Mouse (Mus musculus) limb, embryonic 14.5 days (tissue): ENCODE measurements around the gene Olfr56. TPM values are rescaled to one million over a fixed set of nuclear protein-coding genes. Genes with fewer than 3 reads are reported as not detected.
"Not testable (repeated sequence)": the region's sequence is repeated elsewhere in the genome, so short reads cannot be mapped to it uniquely, and the experiment has no call there.

Experiments
- ATAC-seq: fragments of 200-750 bp; cut with Nextera tagmentation; 2 replicates; pipeline ENCODE4 v1.8.0; 2017; ENCODE audit warnings: low read depth, moderate number of reproducible peaks, moderate TSS enrichment; ENCODE audit not compliant: low FRiP score
- DNase-seq: peaks from one replicate; pipeline ENCODE4 v3.0.0-alpha.2; 2015; ENCODE audit warnings: low spot score
- H3K27ac ChIP-seq: fragments of 300-500 bp; sonication (generic); replicated peaks from 2 replicates; pipeline ENCODE4 v1.5.1; 2014; ENCODE audit warnings: low read depth, mild to moderate bottlenecking, low read length, moderate library complexity, mixed read lengths
- H3K27me3 ChIP-seq: fragments of 300-500 bp; sonication (generic); 2 replicates; pipeline ENCODE4 v1.6.1; 2014; ENCODE audit warnings: low read length, mixed read lengths; ENCODE audit not compliant: control insufficient read depth, insufficient read depth
- H3K36me3 ChIP-seq: fragments of 300-500 bp; sonication (generic); 2 replicates; pipeline ENCODE4 v1.6.1; 2014; ENCODE audit warnings: mild to moderate bottlenecking, low read length, moderate library complexity, mixed read lengths; ENCODE audit not compliant: control insufficient read depth, insufficient read depth
- H3K4me1 ChIP-seq: fragments of 300-500 bp; sonication (generic); 2 replicates; pipeline ENCODE4 v1.6.1; 2014; ENCODE audit warnings: antibody characterized with exemption, low read length, mixed read lengths; ENCODE audit not compliant: control insufficient read depth, insufficient read depth
- H3K4me2 ChIP-seq: fragments of 300-500 bp; sonication (generic); replicated peaks from 2 replicates; pipeline ENCODE4 v1.6.1; 2014; ENCODE audit warnings: low read depth, mild to moderate bottlenecking, low read length, moderate library complexity; ENCODE audit not compliant: severe bottlenecking
- H3K4me3 ChIP-seq: fragments of 300-500 bp; sonication (generic); replicated peaks from 2 replicates; pipeline ENCODE4 v1.5.1; 2014; ENCODE audit warnings: low read length
- H3K9ac ChIP-seq: fragments of 300-500 bp; sonication (generic); 2 replicates; pipeline ENCODE4 v1.6.1; 2014; ENCODE audit warnings: mild to moderate bottlenecking, low read depth, low read length, moderate library complexity; ENCODE audit not compliant: severe bottlenecking
- H3K9me3 ChIP-seq: fragments of 300-500 bp; sonication (generic); 2 replicates; pipeline ENCODE4 v1.6.1; 2016; ENCODE audit warnings: low read length; ENCODE audit not compliant: control insufficient read depth
- POLR2A ChIP-seq: fragments of 200-500 bp; IDR thresholded peaks from 2 replicates; pipeline ENCODE4 v1.8.0; 2012; ENCODE audit warnings: inconsistent platforms, mild to moderate bottlenecking, moderate library complexity, borderline replicate concordance; ENCODE audit not compliant: insufficient read depth, insufficient read length; ENCODE audit errors: extremely low read depth
- WGBS: fragments of 180-500 bp; shearing (Covaris S2); extraction: QIAGEN DNeasy Blood & Tissue Kit; methylation state at CpG from one replicate; pipeline ENCODE4 v1.1.7; 2014; 5-methylcytosine and 5-hydroxymethylcytosine counted together
- polyA plus RNA-seq, 2 experiments: library from polyadenylated mRNA; depleted of rRNA in 1 of 2; stranded (reverse) in 1 of 2; unstranded in 1 of 2; fragments of >200 nt; fragmentation: Nextera tagmentation in 1 of 2; extraction: Ambion mirVana in 1 of 2; gene quantifications; 2 replicates each; pipeline versions ENCODE4 v1.2.1 to v1.2.3; 2012 to 2014

Olfr56 gene
- polyA plus RNA-seq, 2 experiments: 0.06 TPM; not detected in 1

GRCm38 (mm10) chr11:49063713-49064469 is 85.2 kb downstream of the Olfr56 start, which contains the start of gene Tgtp2:
Gene Tgtp2 (minus strand): TSS chr11:49064206.
- H3K27ac ChIP-seq, H3K4me1 ChIP-seq, H3K9ac ChIP-seq, H3K36me3 ChIP-seq, H3K4me3 ChIP-seq, ATAC-seq, H3K4me2 ChIP-seq, H3K9me3 ChIP-seq, DNase-seq, H3K27me3 ChIP-seq: not testable (repeated sequence)
- 79% methylated on average over 5 of the region's 5 CpGs for WGBS

GRCm38 (mm10) chr11:49068358-49068757 is 89.7 kb downstream of the Olfr56 start:
- Histone ChIP-seq H3K9ac (no peak overlapping the region), H3K36me3 (no peaks in the 10 kb centered on the region), H3K4me1 (no peaks in the 10 kb centered on the region), H3K27me3 (no peaks in the 10 kb centered on the region), H3K4me3 (no peak overlapping the region), H3K27ac (no peak overlapping the region), H3K9me3 (no peaks in the 10 kb centered on the region), H3K4me2 (no peak overlapping the region)
- 88% methylated on average over 1 of the region's 1 CpGs for WGBS
- no peak for TF ChIP-seq POLR2A
- ATAC-seq (no peak), DNase-seq (no peak)

GRCm38 (mm10) chr11:49076001-49076757 is 97.5 kb downstream of the Olfr56 start, which contains the start of gene Ifi47:
Gene Ifi47 (plus strand): TSS chr11:49076587.
- peak; percentile 31 for DNase-seq
- not testable (repeated sequence) for H3K27me3 ChIP-seq, H3K27ac ChIP-seq, H3K36me3 ChIP-seq, H3K4me3 ChIP-seq, ATAC-seq, H3K9ac ChIP-seq, H3K4me1 ChIP-seq, H3K9me3 ChIP-seq, H3K4me2 ChIP-seq
- WGBS: 75% methylated on average over 6 of the region's 6 CpGs

- ATAC-seq: no peak
- H3K9me3 ChIP-seq: no peaks in the 10 kb centered on the region
- 68% methylated on average over 1 of the region's 1 CpGs for WGBS
These were observed 98.3 kb downstream of the Olfr56 start for GRCm38 (mm10) chr11:49077012-49077411.

GRCm38 (mm10) chr11:49078719-49079118 is 100.0 kb downstream of the Olfr56 start:
- DNase-seq: no peak
- H3K4me1 ChIP-seq: no peaks in the 10 kb centered on the region
- H3K4me2 ChIP-seq: no peak overlapping the region
- ATAC-seq: no peak
- no peaks in the 10 kb centered on the region for H3K27me3 ChIP-seq
- H3K4me3 ChIP-seq: no peak overlapping the region
- TF ChIP-seq POLR2A: no peak
- H3K9me3 ChIP-seq: no peaks in the 10 kb centered on the region
- H3K9ac ChIP-seq: no peak overlapping the region
- H3K36me3 ChIP-seq: no peaks in the 10 kb centered on the region
- 81% methylated on average over 3 of the region's 3 CpGs for WGBS
- no peak overlapping the region for H3K27ac ChIP-seq

More at GRCm38 (mm10) chr11:49077012-49077411, 98.3 kb downstream of the Olfr56 start:
- no peak overlapping the region for H3K27ac ChIP-seq
- H3K9ac ChIP-seq: no peak overlapping the region
- no peaks in the 10 kb centered on the region for H3K4me1 ChIP-seq
- no peak overlapping the region for H3K4me3 ChIP-seq
- no peak overlapping the region for H3K4me2 ChIP-seq
- H3K36me3 ChIP-seq: no peaks in the 10 kb centered on the region
- TF ChIP-seq POLR2A: no peak
- H3K27me3 ChIP-seq: no peaks in the 10 kb centered on the region
- no peak for DNase-seq
